Comparison of ENCODE assay signal across 9 mouse cellular contexts in genomic region chr11:76372534-76372933, GRCm38 (mm10). TPM values are rescaled to one million over a fixed set of nuclear protein-coding genes. Genes with fewer than 3 reads are reported as not detected.
DNase-seq lines count a peak whose midpoint lies in the region; ATAC-seq and TF ChIP-seq lines count a peak whose summit lies in the region.
"Had no signal": no experiment of that assay in that cellular context is flagged by ENCODE, and none has a peak within 500 bp of the region (broad histone marks: within the 10 kb centered on the region; RNA-seq: fewer than 3 reads in every experiment).

No protein-coding gene starts in this region.

- no peak for TF ChIP-seq POLR2A in kidney, adult 2 months (IDR thresholded peaks at IDR 0.05; ENCODE audit: low read depth, low read length)

- H3K9me3 ChIP-seq in heart, embryonic 14.5 days (ENCODE audit: control insufficient read depth, low read length) = no peaks in the 10 kb centered on the region
- H3K9me3 ChIP-seq in stomach, embryonic 15.5 days = no peaks in the 10 kb centered on the region
- H3K9me3 ChIP-seq: liver, embryonic 15.5 days; midbrain, embryonic 13.5 days had no signal

- WGBS in heart, embryonic 14.5 days = 35% methylated on average over 6 of the region's 6 CpGs
- WGBS in stomach, embryonic 15.5 days = 34% methylated on average over 6 of the region's 6 CpGs
- 65% methylated on average over 6 of the region's 6 CpGs for WGBS in kidney, adult 2 months

- H3K27me3 ChIP-seq in heart, embryonic 14.5 days (ENCODE audit: control insufficient read depth, insufficient read depth, low read length) = no peaks in the 10 kb centered on the region
- H3K27me3 ChIP-seq in stomach, embryonic 15.5 days (replicated peaks) = no peaks in the 10 kb centered on the region
- no peaks in the 10 kb centered on the region for H3K27me3 ChIP-seq in kidney, adult 2 months (replicated peaks; ENCODE audit: control insufficient read depth, insufficient read depth, low read length)
- H3K27me3 ChIP-seq: liver, embryonic 15.5 days; midbrain, embryonic 13.5 days had no signal

- no peaks in the 10 kb centered on the region for H3K36me3 ChIP-seq in heart, embryonic 14.5 days (ENCODE audit: control insufficient read depth, insufficient read depth, low read length)
- H3K36me3 ChIP-seq in stomach, embryonic 15.5 days = no peaks in the 10 kb centered on the region
- no peaks in the 10 kb centered on the region for H3K36me3 ChIP-seq in kidney, adult 2 months (ENCODE audit: control insufficient read depth, insufficient read depth, low read length)
- H3K36me3 ChIP-seq: liver, embryonic 15.5 days; midbrain, embryonic 13.5 days had no signal

- no peak overlapping the region for H3K4me2 ChIP-seq in heart, embryonic 14.5 days (ENCODE audit: low read length)
- H3K4me2 ChIP-seq in stomach, embryonic 15.5 days = no peak overlapping the region
- H3K4me2 ChIP-seq: liver, embryonic 15.5 days; midbrain, embryonic 13.5 days had no signal

- peaks cover 39 to 44% of the 10 kb centered on the region in 2 experiments for H3K4me1 ChIP-seq in heart, embryonic 14.5 days (ENCODE audit: control insufficient read depth in 2 of 2, insufficient read depth in 2 of 2, low read length in 2 of 2)
- H3K4me1 ChIP-seq in stomach, embryonic 15.5 days = peaks cover 41% of the 10 kb centered on the region
- H3K4me1 ChIP-seq in kidney, adult 2 months (ENCODE audit: control insufficient read depth, insufficient read depth, low read length) = peaks cover 4% of the 10 kb centered on the region; the same call in 1 of the 2 replicates
- H3K4me1 ChIP-seq: liver, embryonic 15.5 days had no signal

- H3K4me3 ChIP-seq in layer of hippocampus, adult 2 months = no peak overlapping the region
- H3K4me3 ChIP-seq in heart, embryonic 14.5 days (ENCODE audit: control insufficient read depth in 1 of 2, insufficient read depth in 1 of 2, low read depth in 1 of 2, low read length in 2 of 2) = no peak overlapping the region
- H3K4me3 ChIP-seq in stomach, embryonic 15.5 days (replicated peaks) = no peak overlapping the region
- no peak overlapping the region for H3K4me3 ChIP-seq in kidney, adult 2 months (ENCODE audit: insufficient read depth, low read depth, low read length)
- H3K4me3 ChIP-seq: liver, embryonic 15.5 days; midbrain, embryonic 13.5 days had no signal

- no peak overlapping the region for H3K9ac ChIP-seq in heart, embryonic 14.5 days (ENCODE audit: low read length)
- no peak overlapping the region for H3K9ac ChIP-seq in stomach, embryonic 15.5 days
- H3K9ac ChIP-seq: liver, embryonic 15.5 days; midbrain, embryonic 13.5 days had no signal

- no peak for TF ChIP-seq CTCF in layer of hippocampus, adult 2 months (conservative IDR thresholded peaks at IDR 0.05)
- no peak for TF ChIP-seq CTCF in kidney, adult 2 months (conservative IDR thresholded peaks at IDR 0.05; ENCODE audit: insufficient read depth, insufficient read length, low read depth, low read length)

- H3K27ac ChIP-seq in layer of hippocampus, adult 2 months = peak overlapping the region; percentile 8; the same call in 1 of the 2 replicates
- peak overlapping the region; percentile 42; a peak in 2 of 4 replicates for H3K27ac ChIP-seq in heart, embryonic 14.5 days (replicated peaks in 1 of 2; ENCODE audit: control insufficient read depth in 1 of 2, insufficient read depth in 1 of 2, low read depth in 2 of 2, low read length in 2 of 2)
- H3K27ac ChIP-seq in stomach, embryonic 15.5 days = peak overlapping the region; percentile 71
- H3K27ac ChIP-seq in kidney, adult 2 months (ENCODE audit: insufficient read depth, low read depth, low read length) = no peak overlapping the region
- H3K27ac ChIP-seq: liver, embryonic 15.5 days; midbrain, embryonic 13.5 days had no signal

- ATAC-seq in heart, embryonic 14.5 days (ENCODE audit: insufficient number of reproducible peaks, insufficient read depth, low FRiP score, low read depth) = no peak
- ATAC-seq in stomach, embryonic 15.5 days (ENCODE audit: insufficient read depth, low FRiP score, low read depth) = no peak
- ATAC-seq: midbrain, embryonic 13.5 days had no signal

- no peak for DNase-seq in layer of hippocampus, adult 2 months (ENCODE audit: low spot score in 2 of 2)
- no peak for DNase-seq in layer of hippocampus, adult 9-11 months
- peak; percentile 53 to 74 for DNase-seq in cerebellum, postnatal 14 days
- DNase-seq in kidney, adult 2 months = no peak
- no peak for DNase-seq in right cerebral cortex, adult 18-20 months

RNA-seq across cellular contexts. Expression of gene Nxn, which starts 26.4 kb away (rescaled TPM):
- total RNA-seq in layer of hippocampus, adult 2 months (2021) = 10 to 100 TPM; 11.6 to 12.2 TPM
- 23.7 and 26.8 TPM in 2 replicates for polyA plus RNA-seq in heart, embryonic 14.5 days (2014; fragmentation: Nextera tagmentation; extraction: Ambion mirVana)
- 35.1 and 37.9 TPM in 2 replicates for polyA plus RNA-seq in stomach, embryonic 15.5 days (2015; fragmentation: Nextera tagmentation; extraction: Ambion mirVana)
- 10.0 and 10.6 TPM in 2 replicates for polyA plus RNA-seq in kidney, adult 2 months (2012; rRNA removed)

RNA-seq across cellular contexts. Expression of gene Timm22, which starts 34.2 kb away (rescaled TPM):
- total RNA-seq in layer of hippocampus, adult 2 months (2021) = 10 to 100 TPM; 28.6 to 29.4 TPM
- 93.4 and 96.2 TPM in 2 replicates for polyA plus RNA-seq in heart, embryonic 14.5 days (2014; fragmentation: Nextera tagmentation; extraction: Ambion mirVana)
- 92.5 and 96.5 TPM in 2 replicates for polyA plus RNA-seq in stomach, embryonic 15.5 days (2015; fragmentation: Nextera tagmentation; extraction: Ambion mirVana)
- 16.1 and 17.4 TPM in 2 replicates for polyA plus RNA-seq in kidney, adult 2 months (2012; rRNA removed)

Comparison
In these comparisons a context has a peak if more than half of its experiments do, and no peak if none do; other contexts are left out.
1. DNase-seq: peak in cerebellum, postnatal 14 days (2 of 2); none in layer of hippocampus, adult 2 months (0 of 2), layer of hippocampus, adult 9-11 months (single experiment), kidney, adult 2 months (single experiment) and right cerebral cortex, adult 18-20 months (single experiment).